Mouse (Mus musculus) hindbrain, embryonic 11.5 days (tissue): Measurements from ENCODE around the gene Plg. TPM values are rescaled to one million over a fixed set of nuclear protein-coding genes. Genes with fewer than 3 reads are reported as not detected.
A peak's percentile ranks its signal among the peaks of the same experiment; 100 is the strongest.

Experiments
- ATAC-seq: fragments of 200-750 bp; cut with Nextera tagmentation; 2 replicates; pipeline ENCODE4 v1.8.0; 2017; ENCODE audit warnings: mild to moderate bottlenecking, moderate TSS enrichment, moderate library complexity; ENCODE audit not compliant: low FRiP score
- DNase-seq: peaks from one replicate; pipeline ENCODE4 v3.0.0-alpha.2; 2015; ENCODE audit warnings: low spot score
- H3K27ac ChIP-seq: fragments of 300-500 bp; sonication (generic); 2 replicates; pipeline ENCODE4 v1.5.1; 2014; ENCODE audit warnings: mild to moderate bottlenecking, low read depth, low read length
- H3K27me3 ChIP-seq: fragments of 300-500 bp; sonication (generic); 2 replicates; pipeline ENCODE4 v1.6.1; 2014; ENCODE audit warnings: mild to moderate bottlenecking, low read length, moderate library complexity, mixed read lengths; ENCODE audit not compliant: control insufficient read depth, insufficient read depth
- H3K36me3 ChIP-seq: fragments of 300-500 bp; sonication (generic); 2 replicates; pipeline ENCODE4 v1.6.1; 2014; ENCODE audit warnings: mild to moderate bottlenecking, low read length, moderate library complexity, mixed read lengths; ENCODE audit not compliant: control insufficient read depth, insufficient read depth
- H3K4me1 ChIP-seq: fragments of 300-500 bp; sonication (generic); replicated peaks from 2 replicates; pipeline ENCODE4 v1.6.1; 2014; ENCODE audit warnings: low read length, mixed read lengths; ENCODE audit not compliant: control insufficient read depth, insufficient read depth
- H3K4me2 ChIP-seq: fragments of 300-500 bp; sonication (generic); replicated peaks from 2 replicates; pipeline ENCODE4 v1.6.1; 2014; ENCODE audit warnings: mild to moderate bottlenecking, low read depth, low read length
- H3K4me3 ChIP-seq: fragments of 300-500 bp; sonication (generic); 2 replicates; pipeline ENCODE4 v1.5.1; 2014; ENCODE audit warnings: low read depth, low read length
- H3K9ac ChIP-seq: fragments of 300-500 bp; sonication (generic); 2 replicates; pipeline ENCODE4 v1.6.1; 2014; ENCODE audit warnings: low read depth, low read length
- H3K9me3 ChIP-seq: fragments of 300-500 bp; sonication (generic); 2 replicates; pipeline ENCODE4 v1.6.1; 2016; ENCODE audit warnings: low read length; ENCODE audit not compliant: control insufficient read depth
- WGBS: fragments of 180-500 bp; shearing (Covaris S2); extraction: QIAGEN DNeasy Blood & Tissue Kit; methylation state at CpG from one replicate; pipeline ENCODE4 v1.1.7; 2014; 5-methylcytosine and 5-hydroxymethylcytosine counted together
- polyA plus RNA-seq: library from polyadenylated mRNA; unstranded; fragments of >200 nt; fragmentation: Nextera tagmentation; extraction: Ambion mirVana; gene quantifications from 2 replicates; pipeline ENCODE4 v1.2.1, GENCODE M21; 2014

Plg gene
- polyA plus RNA-seq, 1 experiment from 2014 or later: not detected

DNA sequence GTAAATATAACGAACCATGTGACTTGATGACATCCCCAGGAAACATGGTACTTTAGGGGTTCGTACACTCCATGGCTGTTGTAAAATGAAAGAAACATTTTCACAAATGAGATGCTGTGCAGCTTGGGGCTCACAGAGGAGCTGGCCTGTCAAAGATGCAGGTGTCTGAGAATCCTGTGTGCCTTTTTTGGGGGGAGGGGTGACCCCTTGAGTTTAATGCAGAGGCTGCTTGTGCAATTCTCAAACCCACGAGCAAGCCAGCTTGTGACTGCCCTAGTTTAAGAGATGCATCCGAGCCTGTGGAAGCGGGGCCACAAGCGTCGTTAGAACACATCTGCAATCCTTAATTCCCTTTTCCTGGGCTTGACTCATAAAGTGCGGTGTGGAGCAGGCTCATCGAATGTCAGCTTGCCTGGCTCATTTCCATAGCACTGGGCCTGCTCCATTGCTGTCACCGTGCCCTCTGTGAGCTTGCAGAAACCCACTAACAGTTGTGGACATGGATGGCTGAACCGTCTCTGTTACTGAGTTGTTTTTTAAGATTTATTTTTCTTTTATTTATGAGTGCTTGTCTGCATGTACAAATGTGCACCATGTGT lies 31.0 kb downstream of the Plg start:
- Histone ChIP-seq H3K27me3 (no peaks in the 10 kb centered on the region), H3K4me2 (no peak overlapping the region), H3K9me3 (no peaks in the 10 kb centered on the region), H3K4me3 (no peak overlapping the region), H3K9ac (no peak overlapping the region), H3K27ac (no peak overlapping the region), H3K4me1 (no peaks in the 10 kb centered on the region), H3K36me3 (no peaks in the 10 kb centered on the region)
- 85% methylated on average over 11 of the region's 11 CpGs for WGBS
- ATAC-seq: no peak
- no peak for DNase-seq

DNA sequence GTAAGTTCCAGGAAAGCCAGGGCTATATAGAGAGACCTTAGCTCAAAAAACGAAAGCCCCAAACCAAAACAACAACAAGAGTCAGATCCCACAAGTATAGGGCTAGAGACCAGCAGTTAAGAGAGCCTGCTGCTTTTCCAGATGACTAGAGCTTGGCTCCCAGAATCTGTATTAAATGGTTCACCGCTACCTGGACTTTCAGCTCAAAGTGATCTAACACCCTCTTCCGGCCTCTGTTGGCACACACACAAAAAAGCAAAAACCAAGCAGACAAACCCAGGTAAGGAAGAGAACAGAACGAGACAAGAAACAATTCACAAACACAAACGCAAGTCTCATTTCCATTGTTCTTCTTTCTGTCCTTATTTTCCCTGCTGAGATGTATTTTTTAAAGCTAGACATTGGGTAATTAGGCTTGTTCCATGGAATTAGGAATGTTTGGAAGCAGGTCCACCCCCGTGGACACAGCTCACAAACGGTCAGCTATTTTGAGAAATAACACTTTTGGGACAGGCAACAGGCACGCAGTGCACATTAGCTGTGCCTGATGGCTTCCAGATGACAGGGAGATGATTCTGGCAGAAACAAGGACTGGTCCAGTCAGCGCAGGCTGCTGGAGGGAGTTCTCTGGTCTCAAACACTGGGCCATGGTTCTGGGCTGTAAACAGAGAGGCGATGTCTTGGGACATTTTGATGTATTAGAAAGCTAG lies 33.9 kb downstream of the Plg start:
- DNase-seq (no peak), ATAC-seq (no peak)
- Histone ChIP-seq H3K9ac (no peak overlapping the region), H3K27me3 (no peaks in the 10 kb centered on the region), H3K4me3 (no peak overlapping the region), H3K4me1 (no peaks in the 10 kb centered on the region), H3K9me3 (no peaks in the 10 kb centered on the region), H3K4me2 (no peak overlapping the region), H3K27ac (no peak overlapping the region), H3K36me3 (no peaks in the 10 kb centered on the region)
- 68% methylated on average over 10 of the region's 10 CpGs for WGBS

DNA sequence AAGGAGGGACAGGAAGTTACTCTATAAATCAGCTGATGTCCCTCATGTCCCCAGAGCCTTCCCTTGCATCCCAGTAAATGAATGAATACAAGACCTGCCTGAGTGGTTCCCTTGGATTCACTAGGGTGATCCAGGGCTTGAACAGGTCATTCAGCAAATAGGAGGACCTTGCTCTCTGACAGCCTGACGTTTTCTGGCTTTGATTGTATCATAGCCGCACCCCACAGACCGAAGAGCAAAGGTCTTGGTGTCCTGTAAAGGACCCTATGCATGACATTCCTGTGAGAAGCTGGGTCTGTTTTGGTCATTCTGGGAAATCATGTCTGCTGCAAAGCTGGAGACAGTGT lies 34.5 kb downstream of the Plg start:
- H3K27me3 ChIP-seq: no peaks in the 10 kb centered on the region
- H3K4me1 ChIP-seq: no peaks in the 10 kb centered on the region
- 66% methylated on average over 3 of the region's 3 CpGs for WGBS
- H3K4me3 ChIP-seq: no peak overlapping the region
- ATAC-seq (no peak), DNase-seq (no peak)
- no peak overlapping the region for H3K4me2 ChIP-seq
- H3K9ac ChIP-seq: no peak overlapping the region
- H3K9me3 ChIP-seq: no peaks in the 10 kb centered on the region
- no peaks in the 10 kb centered on the region for H3K36me3 ChIP-seq
- no peak overlapping the region for H3K27ac ChIP-seq

DNA sequence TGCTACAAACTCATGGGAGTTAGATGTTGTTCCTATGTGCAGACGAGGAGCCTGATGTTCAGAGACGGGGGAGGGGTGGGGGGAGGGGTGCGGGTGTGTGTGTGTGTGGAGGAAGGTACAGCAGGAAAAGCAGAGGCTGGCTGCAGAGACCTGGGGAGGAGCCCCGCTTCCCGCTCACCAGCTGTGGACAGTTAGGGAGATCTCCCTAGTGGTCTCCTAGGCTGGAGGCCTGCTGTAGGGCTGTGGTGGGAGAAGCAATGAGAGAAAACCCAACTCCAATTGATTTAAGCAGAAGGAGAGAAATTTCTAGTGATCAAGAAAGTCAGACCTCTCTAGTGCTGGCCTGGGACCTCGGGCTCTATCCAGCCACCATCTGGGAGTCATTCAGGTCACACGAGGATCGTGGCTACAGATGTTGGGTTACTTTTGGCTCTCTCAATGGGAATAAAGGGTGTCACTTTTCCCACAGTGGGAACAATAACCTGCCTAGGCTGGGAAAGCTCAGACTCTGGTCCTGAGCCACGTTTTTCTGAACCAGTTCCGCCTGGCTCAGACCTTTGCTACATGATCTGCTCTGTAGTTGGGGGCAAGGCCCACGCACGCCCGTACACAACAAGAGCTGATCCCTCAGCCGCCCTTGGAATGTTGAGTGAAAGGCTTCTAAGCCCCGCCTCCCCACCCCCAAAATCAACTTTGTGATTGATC lies 36.8 kb downstream of the Plg start:
- Histone ChIP-seq H3K9me3 (no peaks in the 10 kb centered on the region), H3K27ac (no peak overlapping the region), H3K36me3 (no peaks in the 10 kb centered on the region), H3K27me3 (no peaks in the 10 kb centered on the region), H3K4me3 (no peak overlapping the region), H3K4me2 (no peak overlapping the region), H3K4me1 (no peaks in the 10 kb centered on the region), H3K9ac (no peak overlapping the region)
- WGBS: 39% methylated on average over 15 of the region's 15 CpGs
- no peak; the same call in 1 of the 2 replicates for ATAC-seq
- DNase-seq: peak; percentile 20

DNA sequence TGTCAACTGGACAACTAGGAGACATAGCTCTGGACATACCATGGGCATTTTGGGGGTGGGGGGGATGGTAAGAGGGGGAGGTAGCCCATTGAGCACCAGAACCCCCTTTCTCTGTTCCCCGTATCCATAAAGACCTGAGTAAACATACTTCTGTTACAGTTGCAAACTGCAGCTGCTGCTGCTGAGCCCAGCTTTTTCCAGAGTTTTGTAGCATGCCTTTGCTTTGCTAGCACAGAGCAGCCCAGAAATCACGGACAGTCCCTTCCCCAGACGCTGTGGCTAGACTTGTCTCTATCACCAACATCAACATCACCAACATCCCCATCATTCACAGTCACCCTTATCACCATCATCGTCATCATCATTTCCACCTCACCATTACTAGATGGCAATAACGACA lies 37.3 kb downstream of the Plg start:
- H3K36me3 ChIP-seq: no peaks in the 10 kb centered on the region

DNA sequence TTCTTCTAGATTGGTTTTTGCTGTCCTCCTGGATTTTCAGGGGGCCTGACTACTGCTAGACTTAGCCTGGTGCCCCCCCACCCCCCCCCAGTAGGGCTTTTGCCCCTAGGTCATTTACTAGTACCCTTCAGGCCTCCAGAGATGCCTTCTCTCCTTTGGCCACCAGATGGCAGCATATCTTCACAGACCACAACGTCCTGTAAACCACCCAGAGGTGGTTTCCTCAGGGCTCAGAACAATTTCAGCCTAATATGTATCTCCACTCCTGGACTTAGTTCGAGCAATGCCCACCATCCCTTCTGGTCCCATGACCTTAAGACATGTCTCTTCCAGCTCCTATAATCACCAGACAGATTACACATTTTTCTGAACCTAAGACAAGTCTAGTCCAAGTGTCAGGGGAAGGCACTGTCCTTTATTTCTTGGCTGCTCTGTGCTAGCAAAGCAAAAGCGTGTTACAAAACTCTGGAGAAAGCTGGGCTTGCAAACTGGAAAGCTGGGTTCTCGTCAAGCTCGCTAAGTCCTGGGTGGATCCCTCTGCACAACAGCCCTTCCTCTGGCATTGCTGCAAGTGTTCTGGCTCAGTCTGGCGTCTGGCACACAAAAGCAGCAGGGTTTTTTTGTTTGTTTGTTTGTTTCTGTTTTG lies 38.0 kb downstream of the Plg start:
- H3K27me3 ChIP-seq: no peaks in the 10 kb centered on the region
- 55% methylated on average over 6 of the region's 6 CpGs for WGBS
- ATAC-seq: peak; percentile 61
- H3K4me3 ChIP-seq: no peak overlapping the region
- peak; percentile 88 for DNase-seq
- H3K4me2 ChIP-seq: no peak overlapping the region
- H3K9me3 ChIP-seq: no peaks in the 10 kb centered on the region
- H3K4me1 ChIP-seq: no peaks in the 10 kb centered on the region
- no peaks in the 10 kb centered on the region for H3K36me3 ChIP-seq
- H3K9ac ChIP-seq: no peak overlapping the region
- H3K27ac ChIP-seq: no peak overlapping the region

More for the DNA sequence above, 37.3 kb downstream of the Plg start:
- Histone ChIP-seq H3K4me3 (no peak overlapping the region), H3K27ac (no peak overlapping the region), H3K27me3 (no peaks in the 10 kb centered on the region), H3K9ac (no peak overlapping the region), H3K4me1 (no peaks in the 10 kb centered on the region), H3K4me2 (no peak overlapping the region), H3K9me3 (no peaks in the 10 kb centered on the region)
- DNase-seq (peak; percentile 19), ATAC-seq (peak; percentile 38; the same call in 1 of the 2 replicates)
- 62% methylated on average over 5 of the region's 5 CpGs for WGBS

DNA sequence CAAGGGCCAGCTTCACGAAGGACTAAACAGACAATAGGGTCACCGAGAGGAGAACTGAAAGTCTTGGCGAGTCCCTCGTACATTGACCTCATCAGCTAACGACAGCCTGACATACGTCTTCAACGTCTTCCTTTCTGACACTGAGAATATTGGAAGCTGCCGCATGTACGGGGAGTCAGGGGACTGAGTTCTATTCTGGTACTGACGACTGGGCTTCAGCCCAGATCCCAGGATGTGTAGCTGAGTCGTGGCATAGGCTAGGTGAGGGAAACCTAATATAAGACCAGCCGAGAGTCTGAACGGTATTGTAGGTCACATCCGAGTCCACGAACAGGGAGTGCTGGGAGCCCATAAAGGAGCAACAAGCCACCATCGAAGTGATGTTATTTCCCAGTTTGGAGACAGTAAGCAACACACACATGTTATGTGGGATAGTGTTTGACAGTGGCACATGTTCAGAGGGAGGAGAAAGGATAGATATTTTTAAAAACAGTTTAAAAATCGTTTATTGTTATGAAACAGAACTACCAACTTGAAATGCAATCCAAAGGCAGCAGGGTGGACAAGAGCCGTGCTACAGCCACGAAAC lies 41.2 kb downstream of the Plg start:
- Histone ChIP-seq H3K9ac (no peak overlapping the region), H3K4me2 (no peak overlapping the region), H3K36me3 (no peaks in the 10 kb centered on the region), H3K9me3 (no peaks in the 10 kb centered on the region; the same call in 1 of the 2 replicates), H3K4me3 (no peak overlapping the region), H3K27ac (no peak overlapping the region), H3K27me3 (no peaks in the 10 kb centered on the region), H3K4me1 (no peaks in the 10 kb centered on the region)
- DNase-seq (no peak), ATAC-seq (no peak)
- 74% methylated on average over 19 of the region's 19 CpGs for WGBS

DNA sequence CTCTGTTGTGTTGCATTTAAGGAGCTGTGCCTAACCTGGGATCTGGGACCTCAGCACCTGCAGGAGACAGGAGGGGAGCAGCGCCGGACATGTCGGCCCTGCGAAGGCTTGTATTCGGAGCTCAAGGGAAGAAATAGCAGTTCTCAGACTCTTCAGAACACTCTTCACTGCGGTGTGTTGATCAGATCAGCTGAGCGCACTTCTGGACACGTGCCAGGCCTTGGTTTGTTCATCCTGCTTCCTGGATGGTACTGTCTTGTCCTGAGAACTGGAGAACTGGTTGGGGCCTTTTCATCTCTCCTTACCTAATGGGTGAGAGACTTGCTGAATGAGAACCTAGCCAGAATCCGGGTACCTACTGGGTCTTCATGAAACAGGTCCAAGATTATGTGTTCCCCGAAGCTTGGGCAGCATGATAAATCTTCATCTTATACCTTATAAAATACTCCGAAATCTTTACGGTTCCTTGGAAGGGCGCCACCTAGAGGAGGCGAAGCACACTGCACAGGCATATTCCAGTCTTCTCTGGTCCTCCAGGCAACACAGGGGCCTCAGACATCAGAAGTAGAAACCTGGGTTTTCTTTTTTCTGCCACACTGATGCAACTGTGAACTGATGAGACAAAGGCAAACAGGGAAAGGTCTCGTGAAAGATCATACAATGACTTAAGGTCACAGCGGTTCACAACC lies 42.6 kb downstream of the Plg start:
- Histone ChIP-seq H3K36me3 (no peaks in the 10 kb centered on the region), H3K9me3 (no peaks in the 10 kb centered on the region; the same call in 1 of the 2 replicates), H3K4me1 (no peaks in the 10 kb centered on the region; the same call in 1 of the 2 replicates), H3K9ac (no peak overlapping the region), H3K27ac (no peak overlapping the region), H3K4me3 (no peak overlapping the region), H3K4me2 (no peak overlapping the region), H3K27me3 (no peaks in the 10 kb centered on the region)
- 65% methylated on average over 16 of the region's 16 CpGs for WGBS
- DNase-seq: peak; percentile 43
- ATAC-seq: no peak
